Mouse (Mus musculus) 3134 (cell line): Measurements from ENCODE around the gene 2410137M14Rik.

Experiments used
- DNase-seq: peaks from one replicate; pipeline ENCODE4 v3.0.0-alpha.2; 2011; ENCODE audit warnings: low spot score; ENCODE audit not compliant: insufficient read length; ENCODE audit errors: extremely low read depth

The 2410137M14Rik gene

DNA sequence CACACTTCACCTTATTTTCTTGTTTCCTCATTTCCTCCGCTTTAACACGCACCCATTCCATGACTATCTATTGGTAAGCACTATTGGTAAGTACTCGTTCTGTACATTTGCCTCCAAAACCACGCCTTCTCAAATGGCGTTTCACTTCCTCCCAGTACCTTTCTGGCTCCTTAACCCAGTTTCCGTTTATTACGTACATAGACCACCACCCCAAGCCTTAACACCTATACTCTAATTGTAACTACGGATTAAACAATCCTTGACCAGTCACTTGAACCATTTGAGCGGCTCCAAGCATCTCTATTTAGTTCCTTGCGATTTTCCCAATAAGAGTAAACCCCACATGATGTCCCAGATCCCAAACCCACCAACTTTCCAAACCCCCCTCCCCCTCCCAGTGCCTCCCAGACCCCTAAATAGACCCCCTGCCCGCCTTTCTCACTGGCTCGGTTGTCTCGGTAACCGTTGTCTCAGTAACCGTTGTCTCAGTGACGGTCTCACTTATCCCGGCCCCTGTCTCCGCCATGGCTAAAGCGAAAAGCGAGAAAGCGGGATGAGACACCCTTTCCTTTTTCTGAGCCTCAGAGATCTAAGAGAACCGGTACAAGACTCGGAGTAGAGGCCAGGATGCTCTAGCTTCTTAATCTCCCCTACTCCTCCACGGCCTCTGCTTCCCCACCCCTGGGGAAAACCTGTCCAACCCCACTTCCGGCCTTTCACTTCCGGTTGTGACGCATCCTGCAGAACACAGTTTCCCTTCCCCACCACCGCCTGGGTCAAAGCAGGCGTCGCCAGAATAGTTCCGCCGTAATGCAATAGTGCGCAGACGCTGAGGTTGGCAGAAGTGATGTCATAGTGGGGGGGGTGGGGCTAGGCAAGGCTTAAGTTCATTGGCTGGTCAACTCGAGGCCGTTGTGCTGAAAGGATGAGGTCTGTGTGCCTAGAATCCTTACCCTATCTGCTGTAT is 29.8 kb downstream of the 2410137M14Rik start, which contains the start of gene Ppp1r11:
Ppp1r11 (minus strand) TSS at position 761 of the 967 bp plus-strand sequence.
- peak; percentile 92 for DNase-seq

DNA sequence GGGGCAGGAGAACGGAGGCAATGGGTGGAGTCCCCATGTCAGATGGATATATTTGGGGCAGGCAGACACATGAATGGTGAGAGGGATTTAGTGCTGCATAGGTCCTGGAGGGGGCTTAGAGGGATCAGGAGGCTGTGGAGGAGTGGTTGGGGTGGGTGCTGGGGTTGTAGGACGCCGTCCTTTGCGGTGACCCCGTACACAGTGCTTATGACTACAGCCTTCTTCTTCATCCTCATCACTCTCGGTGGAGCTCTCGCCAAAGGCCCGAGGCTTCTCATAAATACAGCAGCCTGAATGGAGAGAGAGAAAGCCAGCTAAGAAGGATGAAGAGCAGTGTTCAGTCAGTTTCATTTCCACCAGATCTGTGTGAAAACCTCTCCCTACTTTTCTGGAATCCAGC is 31.8 kb downstream of the 2410137M14Rik start:
- DNase-seq = no peak

DNA sequence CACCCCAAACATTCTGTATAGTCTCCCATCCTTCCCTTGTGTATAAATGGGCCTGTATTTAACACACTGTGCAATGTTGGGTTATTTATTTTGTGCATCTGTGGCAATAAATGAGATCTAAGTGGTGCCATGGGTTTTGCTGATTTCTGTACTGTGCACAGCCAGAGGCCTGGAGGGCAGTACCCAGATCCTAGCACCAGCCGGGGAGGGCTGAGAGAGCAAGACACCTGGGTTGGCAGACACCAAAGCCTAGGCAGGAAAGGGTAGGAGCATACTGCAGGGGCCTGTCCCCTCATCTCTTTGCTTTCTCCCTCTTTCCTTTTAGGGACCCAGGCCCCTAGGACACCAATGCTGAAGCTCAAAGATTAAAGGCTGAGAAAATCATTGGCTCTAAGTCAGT is 32.8 kb downstream of the 2410137M14Rik start:
- no peak for DNase-seq

DNA sequence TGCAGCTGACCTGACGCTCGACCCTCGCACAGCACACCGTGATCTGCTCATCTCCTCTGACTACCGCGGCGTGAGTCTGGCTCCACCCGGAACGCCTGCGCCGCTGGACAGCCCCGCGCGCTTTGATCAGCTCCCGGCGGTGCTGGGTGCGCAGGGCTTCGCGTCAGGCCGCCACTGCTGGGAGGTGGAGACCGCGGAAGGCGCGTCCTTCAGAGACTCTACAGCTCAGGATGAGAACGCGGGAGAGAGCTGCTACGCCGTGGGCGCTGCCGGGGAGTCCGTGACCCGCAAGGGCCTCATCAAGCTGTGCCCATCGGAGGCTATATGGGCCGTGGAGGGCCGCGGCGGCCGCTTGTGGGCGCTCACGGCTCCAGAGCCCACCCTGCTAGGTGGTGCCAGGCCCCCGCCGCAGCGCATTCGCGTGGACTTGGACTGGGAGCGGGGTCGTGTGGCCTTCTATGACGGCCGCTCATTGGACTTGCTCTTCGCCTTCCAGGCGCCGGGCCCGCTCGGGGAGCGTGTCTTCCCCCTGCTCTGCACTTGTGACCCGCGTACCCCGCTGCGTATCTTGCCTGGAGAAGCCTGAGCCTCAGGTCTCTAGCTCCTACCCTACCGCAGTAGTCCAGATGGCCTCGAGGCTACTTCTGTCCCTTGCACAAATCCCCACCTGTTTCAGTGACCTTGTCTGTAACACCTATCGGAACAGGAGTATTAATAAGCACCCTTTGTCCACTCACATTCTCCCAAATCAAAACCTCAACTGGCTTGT is 33.8 kb downstream of the 2410137M14Rik start:
- peak; percentile 35 for DNase-seq

DNA sequence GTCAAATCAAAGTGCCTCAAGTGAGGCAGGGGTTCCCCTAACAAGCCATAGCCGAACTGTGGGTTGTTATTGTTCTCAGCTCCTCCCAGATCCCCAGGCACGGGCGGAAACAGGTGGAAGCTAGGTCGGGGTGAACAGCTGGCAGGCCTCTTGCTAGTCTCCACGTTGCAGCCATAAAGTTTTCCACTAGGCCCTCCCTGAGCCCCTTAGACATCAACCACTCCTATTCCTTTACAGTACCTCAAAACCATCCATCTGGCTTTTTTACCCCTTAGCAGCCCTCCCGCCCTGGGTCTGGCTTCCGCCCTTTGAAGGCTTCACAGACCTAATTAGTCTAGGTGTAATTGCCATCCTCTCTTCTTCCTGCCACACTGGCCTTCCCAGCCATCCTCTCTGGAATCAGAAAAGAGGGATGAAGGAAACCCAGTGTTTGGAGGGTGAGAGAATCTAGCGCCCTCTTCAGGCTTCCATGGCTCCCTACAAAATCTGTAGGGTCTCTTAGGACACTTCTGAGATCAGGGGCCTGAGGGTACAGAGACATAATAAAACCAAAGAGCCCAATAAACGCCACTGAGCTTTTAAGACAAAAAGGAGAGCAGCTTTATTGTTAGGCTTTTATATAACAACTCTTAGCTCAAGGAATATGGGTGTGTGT is 36.8 kb downstream of the 2410137M14Rik start:
- DNase-seq = peak; percentile 47

GRCm38 (mm10) chr17:36943691-36944090 is 37.3 kb downstream of the 2410137M14Rik start:
- DNase-seq = no peak

GRCm38 (mm10) chr17:36942791-36943471 is 38.1 kb downstream of the 2410137M14Rik start, which contains the start of gene Rnf39:
TSS of gene Rnf39 (plus strand) at chr17:36942918.
- DNase-seq = peak; percentile 87

- peak; percentile 93 for DNase-seq
Measured at GRCm38 (mm10) chr17:36942391-36942790, 38.6 kb downstream of the 2410137M14Rik start.

DNA sequence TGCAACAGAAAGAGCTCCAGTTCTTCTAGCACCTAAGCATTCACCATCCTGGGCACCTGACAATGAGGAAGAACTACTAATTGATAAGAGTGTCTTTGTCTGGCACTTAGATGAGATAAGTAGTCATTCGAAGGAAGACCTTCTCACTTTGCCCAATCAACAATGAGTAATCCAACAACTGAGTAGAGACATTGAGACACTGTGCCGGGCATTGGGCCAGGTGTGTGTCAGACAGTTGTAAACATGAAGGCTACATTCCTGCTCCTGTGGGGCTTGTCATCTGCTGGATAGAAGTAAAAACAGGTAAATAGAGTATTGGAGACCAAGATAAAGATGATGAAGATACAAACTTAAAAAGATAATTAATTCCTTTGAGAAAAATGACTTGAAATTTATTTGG is 43.0 kb downstream of the 2410137M14Rik start:
- no peak for DNase-seq

DNA sequence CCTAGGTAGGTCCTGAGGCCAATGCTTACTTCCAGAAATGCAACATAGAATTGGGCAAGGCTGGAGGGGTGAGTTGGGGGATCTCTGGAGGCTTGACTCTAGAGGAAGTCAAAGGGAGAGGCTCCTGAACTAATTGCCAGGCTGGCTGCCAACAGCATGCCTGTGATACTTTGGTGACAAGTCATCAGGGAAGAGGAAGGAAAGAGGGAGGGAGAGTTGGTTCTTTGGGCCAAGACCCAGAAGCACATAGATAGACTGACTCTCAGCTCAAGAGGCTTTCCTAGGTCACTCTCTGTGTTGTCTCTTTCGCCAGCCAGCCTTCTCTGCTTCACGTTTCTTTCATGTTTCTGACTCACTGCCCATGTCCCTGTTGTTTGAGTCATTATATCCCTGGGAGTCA is 49.2 kb downstream of the 2410137M14Rik start:
- DNase-seq = peak; percentile 85

GRCm38 (mm10) chr17:36931130-36931529 is 49.9 kb downstream of the 2410137M14Rik start:
- DNase-seq = no peak

- DNase-seq = no peak
Measured at GRCm38 (mm10) chr17:36930233-36930632, 50.8 kb downstream of the 2410137M14Rik start.

- DNase-seq = no peak
Measured at GRCm38 (mm10) chr17:36929236-36929932, 51.7 kb downstream of the 2410137M14Rik start.
